Mouse (Mus musculus) activated CD4-positive, CD25-positive, alpha-beta regulatory T cell (primary cell): ENCODE results near the gene Asdurf. TPM values are rescaled to one million over a fixed set of nuclear protein-coding genes. Genes with fewer than 3 reads are reported as not detected.

ENCODE experiments used
- polyA plus RNA-seq, 2 experiments: library from polyadenylated mRNA; unstranded; fragments of 100-300 nt; shearing (Covaris generic); gene quantifications; one replicate each; pipeline ENCODE4 v1.2.1; 2017

The Asdurf gene
- not detected for polyA plus RNA-seq

GRCm38 (mm10) chr1:53352327-53353261 lies at the start of gene Asdurf, which contains the start of the genes Gm28551 and Asnsd1:
TSS of gene Asdurf (minus strand) at chr1:53352619.
TSS of gene Gm28551 (minus strand) at chr1:53352667.
TSS of gene Asnsd1 (minus strand) at chr1:53352752.

DNA sequence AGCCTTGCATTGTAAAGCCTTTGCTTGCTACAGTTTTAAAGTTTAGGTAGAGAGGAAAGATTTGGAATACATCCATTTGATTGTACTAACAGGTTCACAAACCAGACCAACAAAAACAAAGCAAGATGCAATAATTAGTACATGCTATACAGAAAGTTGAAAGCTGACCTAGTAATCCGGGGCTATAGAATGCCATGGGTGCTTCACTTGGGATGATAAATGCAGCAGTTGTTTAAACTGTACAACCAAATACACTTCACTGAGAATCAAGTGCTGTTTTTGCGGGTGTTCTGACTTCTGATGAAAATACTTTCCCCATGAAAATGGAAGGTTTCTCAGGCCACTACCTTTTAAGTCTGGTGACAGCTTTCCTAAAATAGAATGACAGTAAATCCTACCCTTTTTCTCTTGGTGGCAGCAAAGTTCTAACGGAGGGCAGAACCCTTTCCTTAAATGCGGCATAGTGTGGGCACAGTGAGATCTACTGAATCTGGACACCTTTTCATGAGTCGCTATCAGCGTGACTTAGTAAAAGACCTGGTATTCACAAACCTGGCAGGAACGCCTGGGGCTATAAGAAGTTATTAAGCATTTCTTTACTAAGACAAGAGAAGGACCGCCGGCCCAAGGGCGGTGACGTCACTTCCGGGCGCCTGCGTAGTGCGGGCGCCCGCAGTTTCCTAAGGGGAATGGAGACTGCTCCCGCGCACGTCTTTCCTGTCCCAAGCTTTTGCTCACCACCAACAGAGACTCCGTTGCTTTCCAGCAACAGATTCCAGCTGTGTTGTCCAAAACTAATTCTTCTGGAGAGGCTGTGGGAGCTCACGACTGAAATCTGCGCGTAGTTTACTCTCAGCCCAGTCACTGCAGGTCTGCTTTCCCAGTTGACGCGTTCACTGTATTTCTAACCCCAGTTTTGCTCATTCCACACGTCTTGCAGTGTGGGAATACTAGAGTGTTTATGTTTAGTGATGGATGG lies 39.1 kb downstream of the Asdurf start, which contains the start of gene Osgepl1:
Gene Osgepl1 (plus strand): TSS at position 636 of the 979 bp plus-strand sequence.

Other genes starting within 250 kb of the Asdurf start
- gene 1700019A02Rik, start 165.0 kb downstream of the Asdurf start, polyA plus RNA-seq: not detected
- 10 to 100 TPM; 13.7 to 26.6 TPM for gene Pms1, start 55.6 kb downstream of the Asdurf start, polyA plus RNA-seq
- gene Ormdl1, start 55.5 kb downstream of the Asdurf start, polyA plus RNA-seq: 10 to 100 TPM; 64.7 to 76.4 TPM
- gene Gm28778, start 55.5 kb downstream of the Asdurf start, polyA plus RNA-seq: 1 to 10 TPM in 1 of 2 experiments, not detected in 1; 1.1 TPM
- 10 to 100 TPM in 1 of 2 experiments, 1 to 10 TPM in 1; 7.6 to 15.3 TPM for gene Osgepl1, start 39.0 kb downstream of the Asdurf start, polyA plus RNA-seq
- under 1 TPM; 0.06 to 0.14 TPM for gene Gm28551, start within 50 bp of the Asdurf start, polyA plus RNA-seq
- gene Asnsd1, start 133 bp upstream of the Asdurf start, polyA plus RNA-seq: 10 to 100 TPM; 58.6 to 71.3 TPM